Mouse (Mus musculus): ENCODE data around the gene Prelid1. TPM values are rescaled to one million over a fixed set of nuclear protein-coding genes. Genes with fewer than 3 reads are reported as not detected.

Gene Prelid1
- polyA plus RNA-seq (2012; rRNA removed), result 493 and 534 TPM in 2 replicates

DNA sequence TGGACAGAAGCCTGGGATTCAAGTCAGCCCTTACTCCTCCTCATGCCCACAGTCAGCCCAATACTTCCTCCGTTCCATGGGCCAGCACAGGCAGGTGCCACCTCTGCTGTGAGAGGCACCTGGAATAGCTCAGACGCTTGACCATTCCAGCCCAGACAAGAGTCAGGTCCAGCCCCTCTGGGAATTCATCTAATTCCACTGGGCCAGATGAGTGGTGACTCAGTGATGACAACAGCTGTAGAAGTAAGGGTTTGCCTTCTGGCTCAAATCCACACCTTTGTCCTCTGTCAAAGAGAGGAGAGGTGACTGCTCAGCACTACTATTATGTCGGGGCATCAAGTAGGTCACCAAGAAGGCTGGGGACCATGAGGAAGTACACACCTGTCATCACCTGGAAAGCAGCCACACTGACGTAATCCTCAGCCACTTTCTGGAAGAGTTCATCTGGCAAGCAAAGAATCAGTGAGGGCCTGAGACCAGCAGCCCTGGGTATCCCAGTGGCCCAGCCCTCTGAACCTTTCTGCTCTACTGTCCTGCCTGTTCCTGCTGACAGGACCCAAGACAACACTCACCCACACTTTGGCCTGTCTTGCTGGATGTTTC is at the start of gene Prelid1:
Prelid1 (plus strand) TSS at position 570 of the 603 bp plus-strand sequence.
- peaks cover 16% of the 10 kb centered on the region for H3K36me3 ChIP-seq (ENCODE audit: control insufficient read depth, insufficient read depth, low read length)

DNA sequence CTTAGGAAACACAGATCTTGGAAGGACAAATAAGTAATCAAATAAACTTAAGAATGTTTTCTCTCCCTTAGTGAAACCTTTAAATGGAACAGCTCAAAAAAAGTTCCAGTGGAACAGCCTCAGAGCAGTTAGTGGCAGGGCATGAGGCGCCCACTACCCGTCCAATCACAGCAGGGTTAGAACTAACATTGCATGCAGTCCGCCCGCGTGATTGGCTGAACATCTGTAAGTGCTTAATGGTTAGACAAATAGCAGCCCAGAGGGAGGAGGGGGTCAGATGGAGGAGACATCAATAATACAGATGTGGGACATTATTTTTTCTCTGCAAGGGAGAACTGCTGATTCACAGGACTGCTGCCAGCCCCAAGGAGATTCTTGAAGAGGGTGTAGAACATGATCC is 43.1 kb upstream of the Prelid1 start:
- no peak for DNase-seq
- TF ChIP-seq POLR2A (IDR thresholded peaks at IDR 0.05; ENCODE audit: control insufficient read depth, extremely low read depth, insufficient read depth, low read length, poor library complexity) (no peak), CTCF (IDR thresholded peaks at IDR 0.05; ENCODE audit: borderline replicate concordance, control insufficient read depth, extremely low read depth, insufficient read depth, low read length, poor library complexity) (no peak)
- Histone ChIP-seq H3K27ac (ENCODE audit: control insufficient read depth, insufficient read depth, low read length) (no peak overlapping the region), H3K27me3 (ENCODE audit: control insufficient read depth, insufficient read depth, low read length) (no peaks in the 10 kb centered on the region), H3K4me3 (ENCODE audit: control insufficient read depth, insufficient read depth, low read length) (no peak overlapping the region), H3K36me3 (ENCODE audit: control insufficient read depth, insufficient read depth, low read length) (peaks cover 46% of the 10 kb centered on the region), H3K4me1 (replicated peaks; ENCODE audit: control insufficient read depth, insufficient read depth, low read length) (no peaks in the 10 kb centered on the region)
- 95% methylated on average over 5 of the region's 5 CpGs for WGBS

More for the DNA sequence above, at the start of gene Prelid1:
- 96% methylated on average over 4 of the region's 4 CpGs for WGBS
- no peak for DNase-seq
- peaks cover 20% of the 10 kb centered on the region for H3K4me1 ChIP-seq (replicated peaks; ENCODE audit: control insufficient read depth, insufficient read depth, low read length)
- no peaks in the 10 kb centered on the region for H3K27me3 ChIP-seq (ENCODE audit: control insufficient read depth, insufficient read depth, low read length)
- no peak within 1 kb of the TSS for H3K27ac ChIP-seq (ENCODE audit: control insufficient read depth, insufficient read depth, low read length)
- peak within 1 kb of the TSS; percentile 76 for H3K4me3 ChIP-seq (ENCODE audit: control insufficient read depth, insufficient read depth, low read length)
- TF ChIP-seq CTCF (IDR thresholded peaks at IDR 0.05; ENCODE audit: borderline replicate concordance, control insufficient read depth, extremely low read depth, insufficient read depth, low read length, poor library complexity) (no peak), POLR2A (IDR thresholded peaks at IDR 0.05; ENCODE audit: control insufficient read depth, extremely low read depth, insufficient read depth, low read length, poor library complexity) (no peak)

DNA sequence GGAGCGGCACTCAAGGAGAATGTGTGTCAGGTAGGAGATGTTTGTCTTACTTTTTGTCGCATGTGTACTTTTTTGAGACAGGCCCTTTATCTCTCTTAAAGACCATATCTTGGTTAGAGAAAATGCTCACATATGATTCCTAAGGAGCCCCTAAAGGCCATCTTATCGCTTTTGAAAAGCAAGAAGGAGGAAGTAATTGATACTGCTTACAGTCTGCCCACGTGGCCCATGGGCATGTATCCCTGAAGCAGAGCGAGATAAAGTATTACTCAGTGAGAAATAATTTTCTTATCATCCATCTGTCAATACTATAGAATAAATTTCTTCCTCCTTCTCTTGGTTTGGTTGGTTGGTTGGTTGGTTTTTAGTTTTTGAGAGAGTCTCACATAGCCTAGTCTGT is 42.7 kb upstream of the Prelid1 start:
- DNase-seq, result no peak
- Histone ChIP-seq H3K27me3 (ENCODE audit: control insufficient read depth, insufficient read depth, low read length) (no peaks in the 10 kb centered on the region), H3K27ac (ENCODE audit: control insufficient read depth, insufficient read depth, low read length) (no peak overlapping the region), H3K36me3 (ENCODE audit: control insufficient read depth, insufficient read depth, low read length) (peaks cover 47% of the 10 kb centered on the region), H3K4me1 (replicated peaks; ENCODE audit: control insufficient read depth, insufficient read depth, low read length) (no peaks in the 10 kb centered on the region), H3K4me3 (ENCODE audit: control insufficient read depth, insufficient read depth, low read length) (no peak overlapping the region)
- 98% methylated on average over 5 of the region's 5 CpGs for WGBS
- TF ChIP-seq CTCF (IDR thresholded peaks at IDR 0.05; ENCODE audit: borderline replicate concordance, control insufficient read depth, extremely low read depth, insufficient read depth, low read length, poor library complexity) (no peak), POLR2A (IDR thresholded peaks at IDR 0.05; ENCODE audit: control insufficient read depth, extremely low read depth, insufficient read depth, low read length, poor library complexity) (no peak)

DNA sequence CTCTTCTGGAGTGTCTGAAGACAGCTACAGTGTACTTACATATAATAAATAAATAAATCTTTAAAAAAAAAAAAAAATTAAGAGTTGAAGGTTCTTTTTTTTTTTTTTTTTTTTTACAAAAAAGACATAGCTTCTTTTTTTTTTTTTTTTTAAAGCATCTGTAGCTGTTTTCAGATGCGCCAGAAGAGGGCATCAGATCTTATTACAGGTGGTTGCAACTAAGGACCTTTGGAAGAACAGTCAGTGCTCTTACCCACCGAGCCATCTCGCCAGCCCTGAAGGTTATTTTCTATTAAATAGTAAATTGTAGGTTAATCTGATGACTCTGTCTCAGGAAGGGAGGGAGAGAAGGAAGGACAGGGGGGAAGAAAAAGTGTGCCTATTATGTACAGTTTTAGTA is 31.4 kb upstream of the Prelid1 start:
- no peak for DNase-seq
- 77% methylated on average over 3 of the region's 3 CpGs for WGBS
- Histone ChIP-seq H3K27ac (ENCODE audit: control insufficient read depth, insufficient read depth, low read length) (no peak overlapping the region), H3K4me3 (ENCODE audit: control insufficient read depth, insufficient read depth, low read length) (no peak overlapping the region), H3K27me3 (ENCODE audit: control insufficient read depth, insufficient read depth, low read length) (no peaks in the 10 kb centered on the region), H3K36me3 (ENCODE audit: control insufficient read depth, insufficient read depth, low read length) (peaks cover 56% of the 10 kb centered on the region), H3K4me1 (replicated peaks; ENCODE audit: control insufficient read depth, insufficient read depth, low read length) (no peaks in the 10 kb centered on the region)
- TF ChIP-seq POLR2A (IDR thresholded peaks at IDR 0.05; ENCODE audit: control insufficient read depth, extremely low read depth, insufficient read depth, low read length, poor library complexity) (no peak), CTCF (IDR thresholded peaks at IDR 0.05; ENCODE audit: borderline replicate concordance, control insufficient read depth, extremely low read depth, insufficient read depth, low read length, poor library complexity) (no peak)

DNA sequence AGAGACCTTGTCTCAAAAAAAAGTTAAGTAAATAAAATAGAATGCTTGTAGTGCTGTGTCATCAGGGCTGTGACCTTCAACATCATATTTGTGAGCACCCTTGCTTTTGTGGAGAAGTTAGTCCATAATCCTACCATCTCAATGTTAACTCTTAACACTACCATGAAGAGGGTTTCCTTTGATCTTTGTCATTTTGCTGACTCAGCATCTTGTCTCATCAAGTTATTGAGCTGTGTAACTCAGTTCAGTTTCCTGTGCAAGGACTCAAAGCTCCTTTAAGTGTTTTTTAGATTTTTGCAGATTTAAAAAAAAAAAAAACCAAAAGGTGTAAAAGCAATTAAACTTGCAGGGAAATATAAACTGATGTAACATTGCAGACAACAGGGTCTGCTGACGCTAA is 23.5 kb upstream of the Prelid1 start:
- WGBS, result 100% methylated on average over 1 of the region's 1 CpGs
- DNase-seq, result no peak
- H3K27me3 ChIP-seq (ENCODE audit: control insufficient read depth, insufficient read depth, low read length), result no peaks in the 10 kb centered on the region
- TF ChIP-seq POLR2A (IDR thresholded peaks at IDR 0.05; ENCODE audit: control insufficient read depth, extremely low read depth, insufficient read depth, low read length, poor library complexity), result no peak
- TF ChIP-seq CTCF (IDR thresholded peaks at IDR 0.05; ENCODE audit: borderline replicate concordance, control insufficient read depth, extremely low read depth, insufficient read depth, low read length, poor library complexity), result no peak
- H3K4me1 ChIP-seq (replicated peaks; ENCODE audit: control insufficient read depth, insufficient read depth, low read length), result no peaks in the 10 kb centered on the region
- H3K27ac ChIP-seq (ENCODE audit: control insufficient read depth, insufficient read depth, low read length), result no peak overlapping the region
- H3K4me3 ChIP-seq (ENCODE audit: control insufficient read depth, insufficient read depth, low read length), result no peak overlapping the region
- peaks cover 88% of the 10 kb centered on the region for H3K36me3 ChIP-seq (ENCODE audit: control insufficient read depth, insufficient read depth, low read length)

DNA sequence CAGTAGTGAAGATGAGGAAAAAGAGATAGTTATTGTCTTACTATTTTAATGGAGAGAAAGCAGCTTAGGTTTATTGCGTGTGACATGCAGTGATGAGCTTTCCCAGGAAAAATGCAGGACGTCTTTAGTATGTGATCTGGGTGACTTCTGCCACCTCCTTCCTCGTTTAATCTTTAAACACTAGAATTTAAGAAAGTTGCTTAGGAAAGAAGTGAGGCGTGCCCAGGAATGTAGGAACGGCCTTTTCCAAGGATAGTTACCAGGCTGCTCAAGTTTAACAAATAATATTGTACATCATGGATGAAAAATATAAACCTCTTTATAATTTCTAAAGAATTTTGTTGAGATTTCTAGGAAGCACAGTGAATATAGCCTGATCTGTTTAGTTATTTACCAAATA is 19.4 kb upstream of the Prelid1 start:
- no peaks in the 10 kb centered on the region for H3K27me3 ChIP-seq (ENCODE audit: control insufficient read depth, insufficient read depth, low read length)
- no peak for DNase-seq
- peaks cover 90% of the 10 kb centered on the region for H3K36me3 ChIP-seq (ENCODE audit: control insufficient read depth, insufficient read depth, low read length)
- no peak overlapping the region for H3K4me3 ChIP-seq (ENCODE audit: control insufficient read depth, insufficient read depth, low read length)
- H3K27ac ChIP-seq (ENCODE audit: control insufficient read depth, insufficient read depth, low read length), result no peak overlapping the region
- H3K4me1 ChIP-seq (replicated peaks; ENCODE audit: control insufficient read depth, insufficient read depth, low read length), result no peaks in the 10 kb centered on the region
- 97% methylated on average over 5 of the region's 5 CpGs for WGBS
- no peak for TF ChIP-seq CTCF (IDR thresholded peaks at IDR 0.05; ENCODE audit: borderline replicate concordance, control insufficient read depth, extremely low read depth, insufficient read depth, low read length, poor library complexity)
- no peak for TF ChIP-seq POLR2A (IDR thresholded peaks at IDR 0.05; ENCODE audit: control insufficient read depth, extremely low read depth, insufficient read depth, low read length, poor library complexity)
